Mouse (Mus musculus) pancreas, adult 10 weeks (tissue): ENCODE measurements around the gene Pin1rt1. TPM values are rescaled to one million over a fixed set of nuclear protein-coding genes. Genes with fewer than 3 reads are reported as not detected.

Experiments
- polyA plus RNA-seq: library from polyadenylated mRNA; stranded (reverse); fragments of 350-450 nt; fragmentation: Illumina TruSeq; extraction: RNeasy Lipid Tissue Mini Kit (QIAGEN cat#74804); gene quantifications from one replicate; pipeline ENCODE4 v1.2.3, GENCODE M21; 2015; ENCODE audit warnings: low read depth, low replicate concordance; ENCODE audit not compliant: insufficient read depth

The Pin1rt1 gene
- not detected for polyA plus RNA-seq

DNA sequence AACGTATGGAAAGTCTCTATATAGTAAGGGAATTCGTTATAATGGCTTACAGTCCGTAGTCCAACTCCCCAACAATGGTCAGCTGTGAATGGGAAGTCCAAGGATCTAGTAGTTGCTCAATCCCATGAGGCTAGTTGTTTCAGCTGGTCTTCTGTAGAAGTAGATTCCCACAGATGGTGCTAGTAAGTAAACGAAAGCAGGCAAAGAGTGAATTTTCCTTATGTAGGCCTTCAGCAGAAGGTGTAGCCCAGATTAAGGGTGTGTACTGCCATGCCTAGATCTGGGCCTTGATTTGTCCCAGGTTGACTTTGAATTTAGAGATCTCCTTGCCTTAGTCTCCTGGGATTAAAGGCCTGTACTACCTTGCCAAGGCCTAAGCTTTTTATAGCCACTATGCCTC lies at the start of gene Pin1rt1:
Pin1rt1 (minus strand) TSS at position 101 of the 400 bp plus-strand sequence.

DNA sequence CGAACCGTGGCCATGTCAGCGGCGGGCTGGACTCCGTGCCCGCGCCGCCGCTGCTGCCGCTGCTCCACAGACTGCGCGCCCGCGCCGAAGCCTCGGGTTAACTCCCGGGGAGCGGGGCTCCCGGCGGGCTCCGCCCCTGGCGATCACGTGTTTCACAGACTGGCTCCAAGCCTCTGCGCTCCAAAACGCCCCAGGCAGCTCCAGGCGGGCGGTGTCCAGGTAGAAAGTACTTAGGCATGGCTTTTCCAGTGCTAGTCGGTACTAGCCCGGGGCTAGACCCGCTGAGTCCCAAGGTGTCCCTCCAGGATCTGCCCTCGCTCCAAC lies 26.5 kb upstream of the Pin1rt1 start, which contains the start of gene Depdc7:
Depdc7 (minus strand) TSS at position 138 of the 324 bp plus-strand sequence.

DNA sequence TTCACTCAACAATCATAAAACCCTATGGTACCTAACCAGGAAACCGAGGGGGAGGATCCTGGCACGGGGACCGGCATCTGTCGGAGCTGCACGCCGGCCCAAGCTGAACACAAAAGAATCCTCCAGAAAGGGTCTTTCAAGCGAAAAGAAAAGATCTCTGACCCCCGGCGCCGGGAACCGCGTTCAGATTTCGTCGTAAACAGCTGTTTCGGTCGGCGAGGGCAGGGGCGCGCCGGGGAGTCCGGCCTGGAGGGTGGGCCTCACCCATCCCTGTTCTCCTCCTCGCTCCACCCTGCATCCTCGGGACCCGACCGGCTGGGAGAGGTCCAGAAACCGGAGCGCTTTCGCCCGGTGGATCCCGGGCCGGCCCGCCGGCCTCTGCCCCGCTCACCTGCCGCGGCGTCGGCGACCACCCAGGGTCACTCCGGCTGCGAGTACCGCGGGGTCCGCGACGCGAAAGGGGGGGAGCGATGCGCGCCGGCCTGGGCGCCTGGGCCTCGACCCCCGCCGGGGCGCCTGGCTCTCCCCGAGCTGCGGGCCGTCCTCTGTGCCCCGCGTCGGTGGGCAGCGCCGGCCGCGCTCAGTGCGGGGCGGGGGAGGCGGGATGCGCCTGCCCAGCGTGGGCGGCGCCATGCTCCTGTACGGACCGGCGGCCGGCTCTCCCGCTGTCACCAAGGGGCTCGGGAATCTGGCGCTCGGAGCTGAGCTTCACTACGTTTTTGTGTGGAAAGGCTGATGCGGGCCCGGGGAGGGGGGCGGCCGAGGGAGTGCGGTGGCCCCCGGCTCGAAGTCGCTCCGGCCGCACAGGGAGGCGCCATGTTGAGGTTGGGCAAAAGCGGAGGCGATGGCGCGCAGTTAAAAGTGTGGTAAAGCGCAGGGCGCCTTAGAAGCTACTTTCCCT lies 4.3 kb downstream of the Pin1rt1 start, which contains the start of gene Tcp11l1:
Tcp11l1 (minus strand) TSS at position 585 of the 901 bp plus-strand sequence.

Other genes with a start within 250 kb of the Pin1rt1 start
- gene Hipk3, start 221.9 kb downstream of the Pin1rt1 start, polyA plus RNA-seq = 8.9 TPM
- gene Cstf3, start 125.9 kb downstream of the Pin1rt1 start, polyA plus RNA-seq = 5.6 TPM
- 3.4 TPM for gene Tcp11l1, start 4.2 kb downstream of the Pin1rt1 start, polyA plus RNA-seq
- 0.46 TPM for gene Depdc7, start 26.5 kb upstream of the Pin1rt1 start, polyA plus RNA-seq
- gene Qser1, start 100.4 kb upstream of the Pin1rt1 start, polyA plus RNA-seq = 3.6 TPM
- 0.28 TPM for gene Prrg4, start 133.5 kb upstream of the Pin1rt1 start, polyA plus RNA-seq
- gene Ccdc73, start 151.4 kb upstream of the Pin1rt1 start, polyA plus RNA-seq = not detected